In the genomic region with DNA sequence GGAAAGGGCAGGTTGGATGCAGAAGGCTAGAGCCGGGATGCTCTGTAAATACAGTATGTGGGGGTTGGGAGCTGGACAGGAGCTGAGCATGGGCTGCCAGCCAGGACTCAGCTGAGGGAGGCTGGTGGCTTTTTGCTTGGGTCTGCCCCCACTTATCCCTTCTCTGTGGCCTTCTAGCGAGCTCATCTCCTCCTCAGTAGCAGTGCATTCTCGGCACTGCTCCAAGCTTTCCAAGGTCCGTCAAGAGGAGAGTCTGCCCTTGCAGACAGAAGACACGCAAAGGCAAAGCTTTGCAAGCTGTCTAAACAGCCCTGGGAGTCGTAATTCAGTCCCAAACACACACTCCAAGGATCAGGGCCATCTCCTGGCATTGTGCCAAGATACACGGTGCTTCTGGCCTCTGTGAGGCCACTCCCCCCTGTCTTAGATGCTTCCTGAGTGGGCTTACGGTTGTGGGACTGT, we compare ENCODE assay signal across 11 mouse cellular contexts. TPM values are rescaled to one million over a fixed set of nuclear protein-coding genes. Genes with fewer than 3 reads are reported as not detected.
DNase-seq lines count a peak whose midpoint lies in the region; ATAC-seq lines count a peak whose summit lies in the region.
"Had no signal": no experiment of that assay in that cellular context is flagged by ENCODE, and none has a peak within 500 bp of the region (broad histone marks: within the 10 kb centered on the region; RNA-seq: fewer than 3 reads in every experiment).

No protein-coding gene starts in this region.

- H3K27me3 ChIP-seq in lung, embryonic 15.5 days, result no peaks in the 10 kb centered on the region
- no peaks in the 10 kb centered on the region for H3K27me3 ChIP-seq in embryonic facial prominence, embryonic 14.5 days (replicated peaks; ENCODE audit: control insufficient read depth, insufficient read depth, low read length)

- no peaks in the 10 kb centered on the region for H3K9me3 ChIP-seq in lung, embryonic 15.5 days
- H3K9me3 ChIP-seq in embryonic facial prominence, embryonic 14.5 days (ENCODE audit: control insufficient read depth, low read length), result 0 out of 2 replicates have a peak, but pooled peaks cover 3% of the 10 kb centered on the region

- H3K36me3 ChIP-seq in lung, embryonic 15.5 days, result no peaks in the 10 kb centered on the region
- no peaks in the 10 kb centered on the region for H3K36me3 ChIP-seq in embryonic facial prominence, embryonic 14.5 days (ENCODE audit: control insufficient read depth, insufficient read depth, low read length)

- ATAC-seq in lung, embryonic 15.5 days (ENCODE audit: borderline replicate concordance, extremely low read depth, low FRiP score, low TSS enrichment), result peak; percentile 39; the same call in 1 of the 2 replicates
- peak; percentile 74; the same call in 1 of the 2 replicates for ATAC-seq in embryonic facial prominence, embryonic 14.5 days (ENCODE audit: low read depth)
- no peak for ATAC-seq in granulocyte monocyte progenitor cell, adult 5-6 weeks (replicated peaks; ENCODE audit: poor library complexity, severe bottlenecking)

- no peak overlapping the region for H3K9ac ChIP-seq in lung, embryonic 15.5 days
- no peak overlapping the region for H3K9ac ChIP-seq in embryonic facial prominence, embryonic 14.5 days (ENCODE audit: low read depth, low read length)

- 13% methylated on average over 8 of the region's 8 CpGs for WGBS in lung, embryonic 15.5 days
- WGBS in embryonic facial prominence, embryonic 14.5 days, result 18% methylated on average over 8 of the region's 8 CpGs

- H3K4me2 ChIP-seq in lung, embryonic 15.5 days, result no peak overlapping the region
- H3K4me2 ChIP-seq in embryonic facial prominence, embryonic 14.5 days (ENCODE audit: low read depth, low read length), result no peak overlapping the region

- peak; percentile 4 for DNase-seq in cerebellum, adult 11 months
- no peak for DNase-seq in cerebellum, adult 9-10 months
- DNase-seq in lung, postnatal 25 days (ENCODE audit: low spot score), result no peak
- DNase-seq in embryonic facial prominence, embryonic 14.5 days (ENCODE audit: low spot score), result peak; percentile 65
- DNase-seq in retina, embryonic 14.5 days (ENCODE audit: low spot score), result peak; percentile 21
- no peak for DNase-seq in gastrocnemius, postnatal 25 days
- DNase-seq: thymus, postnatal 4 days had no signal

- H3K4me3 ChIP-seq in lung, embryonic 15.5 days, result no peak overlapping the region
- H3K4me3 ChIP-seq in embryonic facial prominence, embryonic 14.5 days (ENCODE audit: low read depth, low read length), result no peak overlapping the region
- H3K4me3 ChIP-seq: myocyte had no signal

- no peak overlapping the region for H3K27ac ChIP-seq in lung, embryonic 15.5 days
- H3K27ac ChIP-seq in embryonic facial prominence, embryonic 14.5 days (replicated peaks; ENCODE audit: low read depth, low read length), result no peak overlapping the region

- peaks cover 7% of the 10 kb centered on the region for H3K4me1 ChIP-seq in lung, embryonic 15.5 days
- H3K4me1 ChIP-seq in embryonic facial prominence, embryonic 14.5 days (ENCODE audit: control insufficient read depth, insufficient read depth, low read length), result peaks cover 6% of the 10 kb centered on the region; the same call in 1 of the 2 replicates

RNA-seq across cellular contexts. Expression of a gene that starts 33.0 kb away (rescaled TPM):
- not detected in 2 replicates for polyA plus RNA-seq in lung, embryonic 15.5 days (2015; fragmentation: Nextera tagmentation; extraction: Ambion mirVana)
- polyA plus RNA-seq in embryonic facial prominence, embryonic 14.5 days (2014; fragmentation: Nextera tagmentation; extraction: Ambion mirVana), result not detected in 2 replicates
- total RNA-seq in granulocyte monocyte progenitor cell, adult 5-6 weeks (2014; fragmentation: Nextera tagmentation), result not detected in 2 replicates
- total RNA-seq in granulocyte monocyte progenitor cell, adult 5-6 weeks (2017), result not detected in 2 replicates
- total RNA-seq in gastrocnemius, postnatal 25 days (2021), result not detected
- total RNA-seq: left cerebral cortex, adult 8-10 months had no signal
- polyA plus RNA-seq: myocyte had no signal

Comparison
In these comparisons a context has a peak if more than half of its experiments do, and no peak if none do; other contexts are left out.
1. DNase-seq: peak in cerebellum, adult 11 months (single experiment), embryonic facial prominence, embryonic 14.5 days (single experiment) and retina, embryonic 14.5 days (single experiment); none in cerebellum, adult 9-10 months (single experiment), lung, postnatal 25 days (single experiment) and gastrocnemius, postnatal 25 days (single experiment).